Mouse (Mus musculus): ENCODE data around the gene Gm3854.
A peak's percentile ranks its signal among the peaks of the same experiment; 100 is the strongest.
"Not testable (repeated sequence)": the region's sequence is repeated elsewhere in the genome, so short reads cannot be mapped to it uniquely, and the experiment has no call there.

Gm3854 gene

GRCm38 (mm10) chr7:6343501-6344071 is at the start of gene Gm3854:
Gene Gm3854 (plus strand): TSS chr7:6343759.
- DNase-seq (ENCODE audit: inconsistent age in 2 of 2, low spot score in 1 of 2) = peak; percentile 68 to 90

GRCm38 (mm10) chr7:6300796-6301195 is 42.8 kb upstream of the Gm3854 start:
- DNase-seq (ENCODE audit: inconsistent age in 2 of 2, low spot score in 1 of 2) = not testable (repeated sequence)

GRCm38 (mm10) chr7:6330458-6331232 is 12.9 kb upstream of the Gm3854 start:
- DNase-seq (ENCODE audit: inconsistent age in 2 of 2, low spot score in 1 of 2) = no peak

- DNase-seq (ENCODE audit: inconsistent age in 2 of 2, low spot score in 1 of 2) = peak; percentile 88 to 96
Measured at GRCm38 (mm10) chr7:6331233-6331956, 12.2 kb upstream of the Gm3854 start, which contains the start of gene Zfp583. Gene Zfp583 (minus strand): TSS chr7:6331285.

GRCm38 (mm10) chr7:6339865-6340264 is 3.7 kb upstream of the Gm3854 start:
- no peak for DNase-seq (ENCODE audit: inconsistent age in 2 of 2, low spot score in 1 of 2)

DNA sequence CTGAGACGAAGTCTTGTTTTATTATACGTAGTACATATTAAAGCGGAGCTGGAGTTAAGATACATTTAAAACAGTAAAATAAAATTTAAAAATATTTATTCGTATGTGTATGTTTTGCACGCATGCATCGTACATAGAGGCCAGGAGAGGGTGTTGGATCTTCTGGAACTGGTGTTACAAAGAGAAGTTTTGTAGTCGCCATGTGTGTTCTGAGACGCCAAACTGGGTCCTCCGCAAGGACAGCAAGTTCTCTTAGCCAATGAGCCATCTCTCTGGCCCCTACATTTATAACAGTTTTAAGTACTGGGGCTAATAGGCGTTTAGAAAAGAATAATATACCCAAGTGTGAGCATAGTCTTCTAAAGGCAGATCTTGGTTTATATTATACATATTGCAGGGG is 565 bp downstream of the Gm3854 start:
- DNase-seq (ENCODE audit: inconsistent age in 2 of 2, low spot score in 1 of 2) = no peak

- no peak for DNase-seq (ENCODE audit: inconsistent age in 2 of 2, low spot score in 1 of 2)
Measured at GRCm38 (mm10) chr7:6358121-6358520, 14.6 kb downstream of the Gm3854 start.

- DNase-seq (ENCODE audit: inconsistent age in 2 of 2, low spot score in 1 of 2) = peak in 1 of 2 experiments; percentile 74
Measured at GRCm38 (mm10) chr7:6358937-6359590, 15.5 kb downstream of the Gm3854 start.

GRCm38 (mm10) chr7:6360477-6361060 is 17.0 kb downstream of the Gm3854 start:
- DNase-seq (ENCODE audit: inconsistent age in 2 of 2, low spot score in 1 of 2) = no peak

DNA sequence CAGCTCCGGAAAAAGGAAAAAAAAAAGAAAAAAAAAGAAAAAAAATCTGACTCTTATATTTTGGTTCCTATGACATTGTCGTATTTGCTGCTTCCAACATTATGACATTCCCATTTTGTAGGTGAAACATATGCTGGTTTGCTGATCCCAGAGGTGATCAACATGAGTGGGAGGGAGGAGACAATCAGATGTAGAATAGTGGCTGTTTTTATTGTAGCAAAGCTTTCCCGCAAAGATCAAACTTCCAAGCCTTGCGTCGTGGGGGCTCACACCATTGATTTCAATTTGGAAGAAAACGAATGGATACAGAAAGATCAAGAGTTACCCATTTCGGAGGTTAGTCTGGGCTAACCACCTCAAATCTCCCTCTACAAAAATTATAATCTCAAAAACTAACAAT is 18.2 kb downstream of the Gm3854 start:
- DNase-seq (ENCODE audit: inconsistent age in 2 of 2, low spot score in 1 of 2) = no peak

DNA sequence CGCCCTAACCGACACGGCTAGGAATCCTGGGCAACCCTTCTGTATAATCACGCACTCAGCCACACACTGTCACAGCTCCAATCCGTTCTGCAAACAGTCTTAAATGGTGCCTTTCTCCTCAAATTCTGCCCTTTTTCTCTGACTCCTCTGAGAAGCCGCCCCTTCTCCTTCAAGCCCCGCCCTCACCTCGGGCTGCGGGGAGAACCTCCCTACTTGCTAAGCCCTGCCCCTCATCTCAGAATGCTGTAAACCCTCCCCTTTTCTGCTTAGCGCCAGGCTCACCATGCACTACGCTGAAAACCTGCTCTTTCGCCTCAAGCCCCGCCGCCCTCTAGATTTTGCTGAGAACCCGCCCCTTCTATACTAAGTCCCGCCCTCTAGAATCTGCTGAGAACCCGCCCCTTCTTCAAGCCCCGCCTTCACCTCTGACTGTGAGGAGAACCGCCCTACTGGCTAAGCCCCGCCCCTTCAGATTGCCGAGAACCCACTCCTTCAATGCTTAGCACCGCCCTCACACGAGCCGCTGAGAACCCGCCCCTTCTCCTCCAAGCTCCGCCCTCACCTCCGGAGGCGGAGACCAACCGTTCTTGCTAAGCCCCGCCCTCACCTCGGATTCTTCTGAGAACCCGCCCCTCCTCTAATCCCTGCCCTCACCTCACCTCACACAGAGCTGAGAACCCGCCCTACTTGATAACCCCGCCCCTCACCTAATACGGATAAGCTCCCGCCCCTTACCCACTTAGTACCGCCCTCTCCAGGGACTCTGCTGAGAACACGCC is 18.9 kb downstream of the Gm3854 start:
- DNase-seq (ENCODE audit: inconsistent age in 2 of 2, low spot score in 1 of 2) = peak; percentile 99 to 100

DNA sequence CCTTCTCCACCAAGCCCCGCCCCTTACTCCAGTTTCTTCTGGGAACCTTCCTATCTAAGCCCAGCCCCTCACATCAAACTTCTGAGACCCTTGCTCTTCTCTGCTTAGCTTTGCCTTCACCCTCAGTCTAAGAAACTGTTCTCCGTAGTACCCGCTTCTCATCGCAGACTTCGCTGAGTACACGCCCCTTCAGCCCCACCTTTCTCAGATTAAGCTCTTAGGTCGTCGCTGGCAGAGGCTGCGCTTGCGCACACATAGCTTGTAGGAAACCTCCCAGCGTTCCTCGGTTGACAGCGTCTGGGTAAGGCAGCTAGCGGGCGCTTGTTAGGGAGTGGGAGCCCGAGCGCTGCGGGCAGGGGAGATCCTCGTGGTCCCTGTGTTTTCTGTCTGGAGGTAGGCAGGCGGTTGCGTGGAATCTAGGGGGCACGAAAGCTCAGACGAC is 19.5 kb downstream of the Gm3854 start, which contains the start of gene Zfp78:
Zfp78 (plus strand) TSS at position 234 of the 442 bp plus-strand sequence.
- no peak for DNase-seq (ENCODE audit: inconsistent age in 2 of 2, low spot score in 1 of 2)

DNA sequence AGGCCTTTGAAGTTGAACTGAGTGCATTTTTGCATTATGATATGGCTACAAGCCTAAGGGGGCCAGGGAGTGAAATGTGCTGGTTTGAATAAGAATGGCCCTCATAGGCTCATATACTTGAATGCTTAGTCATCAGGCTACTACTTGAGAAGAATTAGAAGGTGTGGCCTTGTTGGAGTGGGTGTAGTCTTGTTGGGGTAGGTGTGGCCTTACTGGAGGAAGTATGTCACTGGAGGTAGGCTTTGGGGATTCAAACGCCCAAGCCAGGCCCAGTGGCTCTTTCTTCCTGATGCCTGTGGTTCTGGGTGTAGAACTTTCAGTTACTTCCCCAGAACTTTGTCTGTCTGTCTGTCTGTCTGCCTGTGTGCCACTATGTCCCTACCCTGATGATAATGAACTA is 21.2 kb downstream of the Gm3854 start:
- no peak for DNase-seq (ENCODE audit: inconsistent age in 2 of 2, low spot score in 1 of 2)

DNA sequence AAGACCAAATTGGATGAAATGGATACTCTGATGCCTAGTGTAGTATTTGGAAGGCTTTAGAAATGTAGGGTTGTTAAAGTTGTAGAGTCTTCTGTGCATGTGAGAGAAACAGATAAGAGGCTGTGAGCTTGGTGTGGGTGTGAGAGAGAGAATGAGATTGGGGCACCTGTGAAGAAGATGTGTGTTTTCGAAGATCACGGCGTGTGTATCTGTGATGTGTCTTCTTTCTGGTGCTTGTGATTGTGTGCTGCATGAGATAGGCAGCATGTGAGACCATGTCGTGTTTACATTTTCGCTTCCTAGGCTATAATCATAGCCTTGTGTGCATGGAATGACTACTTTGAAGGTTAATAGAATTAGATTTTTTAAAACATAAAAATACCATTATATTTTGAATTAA is 23.6 kb downstream of the Gm3854 start:
- no peak for DNase-seq (ENCODE audit: inconsistent age in 2 of 2, low spot score in 1 of 2)

- not testable (repeated sequence) for DNase-seq (ENCODE audit: inconsistent age in 2 of 2, low spot score in 1 of 2)
Measured at GRCm38 (mm10) chr7:6368146-6368545, 24.6 kb downstream of the Gm3854 start.

DNA sequence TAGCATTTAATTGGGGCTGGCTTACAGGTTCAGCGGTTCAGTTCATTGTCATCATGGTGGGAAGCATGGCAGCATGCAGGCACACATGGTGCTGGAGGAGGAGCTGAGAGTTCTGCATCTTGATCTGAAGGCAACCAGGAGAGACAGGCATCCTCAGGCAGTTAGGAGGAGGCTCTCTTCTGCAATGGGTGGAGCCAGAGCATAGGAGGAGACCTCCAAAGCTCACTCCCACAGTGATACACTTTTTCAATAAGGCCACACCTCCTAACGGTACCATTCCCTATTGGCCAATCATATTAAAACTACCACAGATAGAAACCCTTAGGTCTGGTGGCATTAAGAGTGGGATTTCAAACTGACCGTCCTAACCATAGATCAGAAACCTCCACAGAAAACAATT is 25.9 kb downstream of the Gm3854 start:
- DNase-seq (ENCODE audit: inconsistent age in 2 of 2, low spot score in 1 of 2) = no peak

DNA sequence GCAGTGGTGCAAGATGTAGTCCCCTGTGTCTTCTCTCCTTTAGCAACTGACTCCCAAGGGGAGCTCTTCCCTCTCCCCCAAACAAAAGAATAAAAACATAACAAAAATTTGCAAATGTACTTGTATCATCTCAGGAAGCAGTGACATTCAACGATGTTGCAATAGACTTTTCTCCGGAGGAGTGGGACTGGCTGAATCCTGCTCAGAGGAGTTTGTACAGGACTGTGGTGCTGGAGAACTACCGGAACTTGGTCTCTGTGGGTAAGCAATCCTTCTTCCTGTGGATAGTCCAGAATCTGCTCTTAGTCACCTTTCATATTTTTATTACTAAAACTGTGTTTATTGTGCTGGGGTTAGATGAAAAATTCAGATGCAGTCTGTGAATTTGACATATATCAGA is 29.4 kb downstream of the Gm3854 start:
- DNase-seq (ENCODE audit: inconsistent age in 2 of 2, low spot score in 1 of 2) = no peak

DNA sequence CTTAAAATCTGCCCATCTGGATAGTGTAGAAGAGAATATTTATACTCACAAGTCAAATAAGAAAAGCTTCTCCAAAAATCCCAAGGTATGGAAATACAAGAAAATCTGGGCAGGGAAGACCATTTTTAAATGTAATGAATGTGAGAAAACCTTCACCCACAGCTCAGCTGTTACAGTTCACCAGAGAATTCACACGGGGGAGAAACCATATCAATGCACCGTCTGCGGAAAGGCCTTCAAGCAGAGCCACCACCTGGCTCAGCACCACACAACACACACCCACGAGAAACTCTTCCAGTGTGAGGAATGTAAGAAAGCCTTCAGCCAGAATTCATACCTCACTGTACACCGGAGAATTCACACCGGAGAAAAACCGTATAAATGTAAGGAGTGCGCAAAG is 34.9 kb downstream of the Gm3854 start:
- DNase-seq (ENCODE audit: inconsistent age in 2 of 2, low spot score in 1 of 2) = no peak

- no peak for DNase-seq (ENCODE audit: inconsistent age in 2 of 2, low spot score in 1 of 2)
Measured at GRCm38 (mm10) chr7:6381431-6381830, 37.9 kb downstream of the Gm3854 start.

DNA sequence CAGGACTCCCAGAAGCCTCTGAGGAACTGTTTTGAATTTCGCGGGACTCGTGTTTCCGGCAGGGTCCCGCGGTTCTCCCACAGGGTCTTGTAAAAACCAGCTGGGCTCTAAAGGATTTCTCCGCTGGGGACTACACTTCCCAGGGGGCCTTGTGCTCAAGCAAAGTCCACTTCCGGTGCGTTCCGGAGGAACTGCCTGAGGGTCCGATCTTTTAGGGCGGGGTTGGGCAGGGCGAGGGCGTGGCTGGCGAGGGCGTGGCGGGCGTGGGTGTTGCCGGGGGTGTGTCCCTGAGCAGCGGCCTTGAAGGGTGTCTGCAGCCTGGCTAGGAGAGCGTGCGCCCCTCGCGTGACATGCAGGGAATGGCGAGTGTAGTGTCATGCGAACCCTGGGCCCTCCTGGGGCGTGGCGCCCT is 39.5 kb downstream of the Gm3854 start, which contains the start of gene Zfp28:
Zfp28 (plus strand) TSS at position 252 of the 412 bp plus-strand sequence.
- peak; percentile 95 to 99 for DNase-seq (ENCODE audit: inconsistent age in 2 of 2, low spot score in 1 of 2)
